Mouse (Mus musculus): ENCODE measurements at regions not wholly inside any gene's neighbourhood (a gene's known extent, or its start where the extent isn't known, plus 50 kb on each side); places are given as distances from the start of the nearest gene placed in this dataset.
A peak's percentile ranks its signal among the peaks of the same experiment; 100 is the strongest.

- DNase-seq: no peak
- no peak for ATAC-seq
- Histone ChIP-seq H3K9me3 (ENCODE audit: low read length) (no peaks in the 10 kb centered on the region), H3K27ac (ENCODE audit: low read depth, low read length) (no peak overlapping the region), H3K9ac (no peak overlapping the region), H3K4me1 (ENCODE audit: insufficient read depth) (no peaks in the 10 kb centered on the region), H3K27me3 (ENCODE audit: insufficient read depth, low read length) (no peaks in the 10 kb centered on the region), H3K36me3 (ENCODE audit: insufficient read depth) (no peaks in the 10 kb centered on the region), H3K4me2 (ENCODE audit: low read depth) (no peak overlapping the region), H3K4me3 (ENCODE audit: low read depth, low read length) (no peak overlapping the region)
- no peak for TF ChIP-seq CTCF (IDR thresholded peaks at IDR 0.05; ENCODE audit: low read depth)
- 89% methylated on average over 1 of the region's 1 CpGs for WGBS
Observed at GRCm38 (mm10) chr3:15139550-15139949, 192.6 kb downstream of the Gm9733 start.

GRCm38 (mm10) chr3:15153710-15154109 is 178.4 kb downstream of the Gm9733 start:
- H3K4me3 ChIP-seq (ENCODE audit: low read depth, low read length): no peak overlapping the region
- 51% methylated on average over 1 of the region's 1 CpGs for WGBS
- H3K4me2 ChIP-seq (ENCODE audit: low read depth): no peak overlapping the region
- TF ChIP-seq CTCF (IDR thresholded peaks at IDR 0.05; ENCODE audit: low read depth): no peak
- H3K27me3 ChIP-seq (ENCODE audit: insufficient read depth, low read length): no peaks in the 10 kb centered on the region
- no peaks in the 10 kb centered on the region for H3K36me3 ChIP-seq (ENCODE audit: insufficient read depth)
- no peak overlapping the region for H3K27ac ChIP-seq (ENCODE audit: low read depth, low read length)
- 0 out of 2 replicates have a peak, but pooled peaks have one; percentile 2 for ATAC-seq
- no peaks in the 10 kb centered on the region for H3K4me1 ChIP-seq (ENCODE audit: insufficient read depth)
- no peak overlapping the region for H3K9ac ChIP-seq
- H3K9me3 ChIP-seq (ENCODE audit: low read length): no peaks in the 10 kb centered on the region
- no peak for DNase-seq

DNA sequence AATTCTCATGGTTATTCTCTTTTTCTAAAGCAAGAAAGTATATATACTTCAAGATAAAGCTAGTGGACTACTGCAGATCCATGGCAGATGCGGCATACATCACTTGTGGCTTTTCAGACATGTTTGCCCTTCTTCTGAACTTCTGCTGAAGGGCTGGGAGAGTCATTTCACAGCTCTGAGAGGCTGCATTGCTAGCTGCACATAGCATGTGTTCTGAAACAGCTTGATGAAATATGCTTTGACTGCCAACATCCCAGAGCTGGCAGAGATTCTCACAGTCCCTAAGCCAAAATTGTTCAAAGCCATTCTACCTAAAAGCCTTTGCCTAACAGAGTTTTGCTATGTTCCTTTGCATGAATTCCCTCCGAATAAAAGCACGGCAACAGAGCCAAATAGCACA is 177.9 kb downstream of the Gm9733 start:
- no peak overlapping the region for H3K9ac ChIP-seq
- WGBS: 40% methylated on average over 3 of the region's 3 CpGs
- no peak overlapping the region for H3K27ac ChIP-seq (ENCODE audit: low read depth, low read length)
- DNase-seq (peak; percentile 93), ATAC-seq (peak; percentile 94)
- H3K4me1 ChIP-seq (ENCODE audit: insufficient read depth): no peaks in the 10 kb centered on the region
- TF ChIP-seq CTCF (IDR thresholded peaks at IDR 0.05; ENCODE audit: low read depth): no peak
- H3K9me3 ChIP-seq (ENCODE audit: low read length): no peaks in the 10 kb centered on the region
- H3K4me3 ChIP-seq (ENCODE audit: low read depth, low read length): no peak overlapping the region
- no peak overlapping the region for H3K4me2 ChIP-seq (ENCODE audit: low read depth)
- H3K27me3 ChIP-seq (ENCODE audit: insufficient read depth, low read length): no peaks in the 10 kb centered on the region
- H3K36me3 ChIP-seq (ENCODE audit: insufficient read depth): no peaks in the 10 kb centered on the region

DNA sequence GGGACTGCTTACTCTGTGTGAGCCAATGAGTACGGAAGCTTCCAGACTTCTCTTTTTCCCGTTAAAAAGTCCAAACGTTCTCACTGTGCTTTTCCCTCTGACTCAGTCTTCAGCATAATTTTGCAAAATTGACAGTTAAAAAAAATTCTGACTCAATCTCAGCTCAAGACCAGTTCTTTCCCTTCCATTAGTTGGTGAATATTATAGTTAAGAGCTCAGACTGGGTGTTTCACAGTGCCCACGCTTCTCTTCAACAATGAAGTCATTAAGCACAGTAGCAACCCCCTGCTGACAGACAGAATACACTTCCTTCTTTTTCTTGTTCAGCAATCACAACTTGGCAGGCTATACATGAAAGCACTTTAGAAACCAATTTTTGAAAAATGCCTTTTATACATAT is 175.4 kb downstream of the Gm9733 start:
- Histone ChIP-seq H3K4me3 (ENCODE audit: low read depth, low read length) (no peak overlapping the region), H3K36me3 (ENCODE audit: insufficient read depth) (no peaks in the 10 kb centered on the region), H3K9me3 (ENCODE audit: low read length) (no peaks in the 10 kb centered on the region), H3K9ac (no peak overlapping the region), H3K27me3 (ENCODE audit: insufficient read depth, low read length) (no peaks in the 10 kb centered on the region), H3K4me1 (ENCODE audit: insufficient read depth) (no peaks in the 10 kb centered on the region), H3K27ac (ENCODE audit: low read depth, low read length) (no peak overlapping the region), H3K4me2 (ENCODE audit: low read depth) (no peak overlapping the region)
- ATAC-seq (peak; percentile 57), DNase-seq (peak; percentile 27)
- TF ChIP-seq CTCF (IDR thresholded peaks at IDR 0.05; ENCODE audit: low read depth): no peak
- WGBS: 29% methylated on average over 4 of the region's 4 CpGs

DNA sequence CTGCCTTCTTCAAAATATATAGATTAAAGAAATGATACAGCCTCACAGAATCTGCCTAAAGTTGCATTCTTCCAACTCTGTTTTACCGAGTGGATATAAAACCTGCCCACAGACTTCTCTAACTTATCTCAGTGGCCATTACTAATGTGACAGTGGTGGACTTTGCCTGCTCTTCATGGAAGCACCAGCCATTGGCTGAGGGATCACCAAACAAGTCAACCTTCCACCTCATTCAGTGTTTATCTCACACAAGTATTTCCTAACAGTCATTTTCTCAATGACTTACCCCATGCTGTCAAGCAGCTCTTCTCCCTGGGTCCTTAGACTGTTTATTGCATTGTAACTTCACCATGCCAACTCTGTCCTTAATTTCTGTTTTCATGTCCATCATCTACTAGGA is 174.3 kb downstream of the Gm9733 start:
- DNase-seq: no peak
- no peak overlapping the region for H3K4me3 ChIP-seq (ENCODE audit: low read depth, low read length)
- no peaks in the 10 kb centered on the region for H3K27me3 ChIP-seq (ENCODE audit: insufficient read depth, low read length)
- no peak for TF ChIP-seq CTCF (IDR thresholded peaks at IDR 0.05; ENCODE audit: low read depth)
- WGBS: 94% methylated on average over 1 of the region's 1 CpGs
- H3K4me2 ChIP-seq (ENCODE audit: low read depth): no peak overlapping the region
- H3K27ac ChIP-seq (ENCODE audit: low read depth, low read length): no peak overlapping the region
- no peak overlapping the region for H3K9ac ChIP-seq
- H3K36me3 ChIP-seq (ENCODE audit: insufficient read depth): no peaks in the 10 kb centered on the region
- H3K4me1 ChIP-seq (ENCODE audit: insufficient read depth): no peaks in the 10 kb centered on the region
- no peak for ATAC-seq
- H3K9me3 ChIP-seq (ENCODE audit: low read length): no peaks in the 10 kb centered on the region

- H3K9me3 ChIP-seq (ENCODE audit: low read length): no peaks in the 10 kb centered on the region
- H3K4me1 ChIP-seq (ENCODE audit: insufficient read depth): no peaks in the 10 kb centered on the region
- H3K36me3 ChIP-seq (ENCODE audit: insufficient read depth): no peaks in the 10 kb centered on the region
- H3K4me2 ChIP-seq (ENCODE audit: low read depth): no peak overlapping the region
- no peak for TF ChIP-seq CTCF (IDR thresholded peaks at IDR 0.05; ENCODE audit: low read depth)
- DNase-seq: no peak
- H3K9ac ChIP-seq: no peak overlapping the region
- no peaks in the 10 kb centered on the region for H3K27me3 ChIP-seq (ENCODE audit: insufficient read depth, low read length)
- no peak overlapping the region for H3K4me3 ChIP-seq (ENCODE audit: low read depth, low read length)
- WGBS: 95% methylated on average over 8 of the region's 8 CpGs
- ATAC-seq: no peak
- H3K27ac ChIP-seq (ENCODE audit: low read depth, low read length): no peak overlapping the region
Observed at GRCm38 (mm10) chr3:15158926-15159325, 173.2 kb downstream of the Gm9733 start.

- ATAC-seq: no peak
- no peaks in the 10 kb centered on the region for H3K4me1 ChIP-seq (ENCODE audit: insufficient read depth)
Observed at GRCm38 (mm10) chr3:15159965-15160714, 172.0 kb downstream of the Gm9733 start.

More at GRCm38 (mm10) chr3:15159965-15160714, 172.0 kb downstream of the Gm9733 start:
- no peak overlapping the region for H3K9ac ChIP-seq
- H3K4me2 ChIP-seq (ENCODE audit: low read depth): no peak overlapping the region
- no peak overlapping the region for H3K4me3 ChIP-seq (ENCODE audit: low read depth, low read length)
- H3K27me3 ChIP-seq (ENCODE audit: insufficient read depth, low read length): no peaks in the 10 kb centered on the region
- H3K27ac ChIP-seq (ENCODE audit: low read depth, low read length): no peak overlapping the region
- no peak for DNase-seq
- H3K36me3 ChIP-seq (ENCODE audit: insufficient read depth): no peaks in the 10 kb centered on the region
- H3K9me3 ChIP-seq (ENCODE audit: low read length): no peaks in the 10 kb centered on the region
- WGBS: 92% methylated on average over 8 of the region's 8 CpGs
- no peak for TF ChIP-seq CTCF (IDR thresholded peaks at IDR 0.05; ENCODE audit: low read depth)
